Mouse (Mus musculus) forelimb bud, embryonic 11.5 days (tissue): ENCODE measurements around the gene Slc16a6.
A peak's percentile ranks its signal among the peaks of the same experiment; 100 is the strongest.

Source experiments
- DNase-seq: peaks from one replicate; pipeline ENCODE4 v3.0.0-alpha.2; 2012; ENCODE audit warnings: low read depth, low spot score

Gene Slc16a6

GRCm38 (mm10) chr11:109445438-109446035, 27.9 kb downstream of the Slc16a6 start:
- peak; percentile 53 for DNase-seq

DNA sequence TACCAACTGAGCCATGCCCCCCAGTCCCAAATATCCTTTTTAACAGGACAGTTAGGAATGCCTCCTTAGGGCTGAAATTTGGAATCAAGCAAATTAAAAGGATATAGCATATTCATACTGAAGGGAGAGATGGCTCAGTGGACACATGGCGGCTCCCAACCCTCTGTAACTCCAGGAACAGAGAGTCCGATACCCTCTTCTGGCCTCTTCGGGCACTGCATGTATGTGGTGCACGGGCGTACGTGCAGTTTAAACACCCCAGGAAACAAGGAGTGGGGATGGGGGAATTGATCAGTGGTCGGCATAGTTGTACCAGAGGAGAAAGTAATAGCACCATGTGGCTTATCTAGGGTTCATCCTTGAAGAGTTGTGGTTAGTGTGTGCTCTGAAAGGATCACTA, 28.8 kb downstream of the Slc16a6 start:
- DNase-seq: no peak

DNA sequence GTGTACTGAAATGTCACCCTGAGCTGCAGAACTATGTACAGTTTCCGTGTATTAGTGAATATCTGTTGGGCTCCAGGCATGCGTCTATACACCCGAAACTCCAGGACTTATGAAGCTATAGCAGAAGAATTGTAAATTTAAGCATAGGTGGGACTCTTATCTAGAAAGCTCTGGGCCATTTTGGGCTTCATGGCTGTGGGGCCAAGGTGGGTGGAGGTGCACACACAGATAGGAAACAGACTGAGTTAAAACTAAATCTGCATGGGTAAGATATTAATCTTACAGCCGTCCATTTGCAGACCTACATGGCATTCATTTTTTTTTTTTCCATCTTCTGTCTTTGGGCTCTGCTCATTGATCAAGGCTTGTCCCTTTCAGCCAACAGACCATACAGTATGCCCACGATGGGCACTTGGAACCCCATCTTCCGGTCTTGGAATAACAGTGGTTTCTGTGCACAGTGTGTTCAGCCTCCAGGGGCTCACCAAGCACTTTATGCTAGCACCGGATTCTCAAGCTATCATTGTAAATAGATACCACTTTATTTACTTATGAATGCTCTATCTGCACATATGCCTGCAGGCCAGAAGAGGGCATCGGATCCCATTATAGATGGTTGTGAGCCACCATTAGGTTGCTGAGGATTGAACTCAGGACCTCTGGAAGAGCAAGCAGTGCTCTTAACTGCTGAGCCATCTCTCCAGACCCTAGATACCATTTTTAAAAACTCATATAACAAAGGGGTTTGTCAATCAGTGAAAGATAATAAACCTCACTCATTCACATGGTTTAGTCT, 29.7 kb downstream of the Slc16a6 start:
- no peak for DNase-seq

- DNase-seq: peak; percentile 21
Measured at GRCm38 (mm10) chr11:109442166-109442730, 31.1 kb downstream of the Slc16a6 start.

- no peak for DNase-seq
Measured at GRCm38 (mm10) chr11:109441119-109441518, 32.3 kb downstream of the Slc16a6 start.

GRCm38 (mm10) chr11:109440641-109441040, 32.8 kb downstream of the Slc16a6 start:
- no peak for DNase-seq

DNA sequence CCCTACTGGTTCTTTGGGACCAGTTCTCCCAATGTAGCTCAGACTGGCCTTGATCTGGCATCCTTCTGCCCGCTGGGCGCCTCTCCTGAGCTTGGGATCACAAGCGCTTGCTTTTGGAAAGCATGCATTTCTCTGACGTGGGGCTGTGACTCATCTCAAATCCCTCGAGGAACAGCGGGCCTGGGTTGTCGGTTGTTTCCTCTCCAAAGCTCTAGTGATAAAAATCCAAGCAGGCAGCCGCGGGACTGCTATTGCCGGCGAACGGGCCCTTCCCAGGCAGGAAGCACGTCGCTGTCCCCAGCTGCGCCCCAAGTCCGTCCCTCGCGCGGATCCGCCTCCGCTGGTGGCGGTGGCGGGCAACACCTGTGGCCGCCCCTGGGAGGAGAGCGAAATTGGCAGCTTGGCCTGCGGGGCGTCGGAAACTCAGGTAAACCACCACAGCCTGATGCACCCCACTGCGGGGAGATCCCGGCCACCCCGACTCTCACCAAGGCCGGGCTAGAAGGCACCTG, 33.5 kb downstream of the Slc16a6 start:
- peak; percentile 47 for DNase-seq

DNA sequence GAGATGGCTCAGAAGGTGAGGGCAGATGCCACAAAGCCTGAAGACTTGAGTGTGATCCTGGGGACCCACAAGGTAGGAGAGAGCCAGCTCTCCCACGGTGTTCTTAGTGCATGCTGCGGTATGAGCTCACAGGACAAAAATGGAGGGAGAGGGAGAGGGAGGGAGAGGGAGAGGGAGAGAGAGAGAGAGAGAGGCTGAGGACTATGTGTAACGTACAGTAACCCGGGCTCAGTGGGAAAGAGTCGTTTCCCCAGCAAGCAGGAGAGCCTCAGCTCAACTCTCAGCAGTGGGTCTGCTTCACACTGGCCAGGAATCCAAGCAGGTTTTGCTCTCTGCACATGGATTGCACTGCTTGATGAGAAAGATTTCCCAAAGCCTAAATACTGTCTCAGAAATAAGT, 34.2 kb downstream of the Slc16a6 start:
- no peak for DNase-seq

DNA sequence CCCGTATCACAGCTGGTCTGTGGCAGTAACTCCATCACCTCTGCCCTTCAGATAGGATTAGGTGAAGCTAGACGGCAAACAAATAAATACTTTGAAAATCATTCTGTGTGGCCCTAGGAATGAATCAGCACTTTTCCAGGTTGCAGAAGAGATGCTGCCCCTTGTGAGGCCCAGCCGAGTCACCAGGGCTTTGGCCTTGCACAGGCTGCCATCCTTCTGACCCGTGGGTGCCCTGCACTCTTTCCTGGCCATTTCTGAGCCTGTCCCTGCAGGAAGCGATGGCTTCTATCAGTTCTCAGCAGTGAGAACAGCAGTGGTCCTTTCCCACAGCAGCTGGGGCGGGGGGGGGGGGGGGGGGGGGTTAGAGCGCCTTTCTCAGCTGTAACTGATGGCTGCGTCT, 36.5 kb downstream of the Slc16a6 start:
- no peak for DNase-seq

DNA sequence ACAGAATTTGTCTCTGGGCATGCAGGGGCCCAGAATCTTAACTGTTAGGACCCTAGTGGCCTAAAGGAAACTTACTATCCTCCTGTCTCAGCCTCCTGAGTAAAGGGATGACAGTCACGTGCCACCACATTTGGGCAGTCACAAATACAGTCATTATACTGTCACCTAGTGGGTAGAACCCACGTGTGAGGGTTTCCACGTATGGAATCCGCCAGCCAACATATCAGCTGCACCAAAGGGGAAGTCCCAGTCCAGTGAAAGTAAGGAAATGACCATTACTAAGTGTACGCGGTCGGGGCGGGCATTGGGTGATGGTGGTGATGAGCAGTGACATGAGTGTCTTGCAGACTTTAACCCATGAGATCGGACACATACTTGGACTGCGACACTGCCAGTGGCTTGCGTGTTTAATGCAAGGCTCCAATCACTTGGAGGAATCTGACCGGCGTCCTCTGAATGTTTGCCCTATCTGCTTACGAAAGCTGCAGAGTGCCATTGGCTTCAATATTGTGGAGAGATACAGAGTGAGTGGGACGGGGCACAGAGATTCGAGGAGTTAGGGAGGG, 39.1 kb downstream of the Slc16a6 start:
- no peak for DNase-seq

- DNase-seq: no peak
Measured at GRCm38 (mm10) chr11:109427353-109427752, 46.0 kb downstream of the Slc16a6 start.

DNA sequence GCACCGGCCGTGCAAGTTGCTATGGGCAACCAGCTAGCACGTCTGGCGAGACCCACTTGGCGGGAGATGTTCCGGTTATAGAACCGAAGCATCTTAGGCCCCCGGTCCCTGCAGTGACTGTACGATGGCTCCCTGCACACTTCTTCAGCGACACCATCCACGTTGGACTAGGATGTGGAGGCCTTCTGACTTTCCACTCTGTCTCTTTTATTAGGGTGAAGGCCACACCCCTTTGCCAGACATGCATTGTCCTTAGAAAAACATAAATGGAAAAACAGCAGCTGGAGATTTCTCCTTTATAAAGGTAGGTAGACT, 47.2 kb downstream of the Slc16a6 start:
- no peak for DNase-seq

DNA sequence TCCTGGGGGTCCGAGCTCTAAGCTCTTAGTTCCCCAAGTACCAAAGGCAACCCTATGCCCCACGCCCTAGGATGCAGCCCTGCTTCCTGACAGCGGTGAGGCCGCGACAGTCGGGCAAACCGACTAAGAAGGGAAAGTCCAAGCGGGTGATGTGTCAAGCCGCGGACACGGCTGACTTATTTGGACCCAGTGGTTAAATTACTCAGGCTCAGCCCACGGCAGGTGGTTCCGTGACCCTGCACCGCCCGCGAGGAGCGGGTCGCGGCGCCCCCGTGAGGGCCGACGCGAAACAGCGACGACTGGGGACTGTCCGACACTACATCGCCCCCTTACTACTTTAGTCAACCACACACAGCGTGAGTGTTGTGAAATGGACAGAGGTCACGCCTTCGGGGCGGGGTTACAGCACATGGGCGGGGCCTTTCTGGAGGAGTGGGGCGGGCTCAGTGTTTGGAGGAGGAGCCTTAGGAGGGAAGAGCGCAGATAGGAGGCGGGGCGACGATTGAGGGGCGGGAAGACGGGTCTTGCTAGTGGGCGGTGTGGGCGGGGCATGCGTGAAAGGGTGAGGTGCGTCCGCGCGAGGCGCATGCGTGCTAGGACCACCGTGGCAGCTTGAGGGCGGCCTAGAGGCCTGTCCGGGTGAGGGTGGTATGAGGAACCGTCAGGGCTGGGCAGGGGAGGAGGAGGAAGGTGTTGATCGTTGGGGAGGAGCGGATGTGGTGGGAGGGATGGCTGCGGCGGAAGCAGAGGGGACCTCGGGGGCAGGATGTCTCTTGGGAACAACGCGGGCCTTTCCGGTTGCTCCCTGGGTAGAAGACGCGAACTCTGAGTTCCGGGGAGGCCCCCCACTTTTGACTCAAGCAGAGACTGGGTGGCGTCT, 47.8 kb downstream of the Slc16a6 start, which contains the start of gene Amz2:
Gene Amz2 (plus strand): TSS at position 555 of the 880 bp plus-strand sequence.
- peak; percentile 99 for DNase-seq

GRCm38 (mm10) chr11:109423294-109423693, 50.1 kb downstream of the Slc16a6 start:
- no peak for DNase-seq

DNA sequence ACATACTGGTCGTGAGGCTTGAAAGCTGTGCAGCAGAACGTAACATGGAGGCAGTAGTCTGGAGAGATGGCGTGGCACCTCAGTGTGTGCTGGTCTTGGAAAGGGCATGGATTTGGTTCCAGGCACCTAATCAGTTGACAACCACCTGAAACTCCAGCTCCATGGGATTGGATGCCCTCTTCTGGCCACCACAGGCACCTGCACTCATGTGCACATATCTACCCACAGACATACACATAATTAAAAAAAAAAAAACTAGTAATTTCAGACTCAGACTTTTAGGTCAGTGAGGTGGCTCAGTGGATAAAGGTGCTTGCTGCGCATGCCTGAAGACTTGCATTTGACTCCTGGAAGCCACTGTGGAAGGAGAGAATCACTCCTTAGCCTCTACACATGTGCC, 51.1 kb downstream of the Slc16a6 start:
- no peak for DNase-seq

DNA sequence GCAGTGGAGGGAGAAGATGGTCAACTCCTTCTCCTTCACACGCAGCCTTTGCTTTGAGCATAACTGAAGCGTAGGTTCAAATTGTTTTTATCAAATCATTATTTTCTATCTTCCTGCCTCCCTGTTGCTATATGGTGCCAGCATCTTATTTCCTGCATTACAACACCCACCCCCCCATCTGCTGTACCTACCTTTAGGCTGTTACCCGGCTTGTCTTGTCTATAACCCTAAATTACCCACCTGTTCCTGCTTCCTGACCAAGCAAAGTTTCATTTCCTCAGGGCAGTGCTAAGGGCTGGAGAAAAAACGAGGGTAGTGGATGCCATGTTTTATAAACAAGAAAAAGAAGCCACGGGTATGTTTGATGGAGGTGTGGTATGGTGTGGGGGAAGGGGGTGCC, 52.2 kb downstream of the Slc16a6 start:
- no peak for DNase-seq

DNA sequence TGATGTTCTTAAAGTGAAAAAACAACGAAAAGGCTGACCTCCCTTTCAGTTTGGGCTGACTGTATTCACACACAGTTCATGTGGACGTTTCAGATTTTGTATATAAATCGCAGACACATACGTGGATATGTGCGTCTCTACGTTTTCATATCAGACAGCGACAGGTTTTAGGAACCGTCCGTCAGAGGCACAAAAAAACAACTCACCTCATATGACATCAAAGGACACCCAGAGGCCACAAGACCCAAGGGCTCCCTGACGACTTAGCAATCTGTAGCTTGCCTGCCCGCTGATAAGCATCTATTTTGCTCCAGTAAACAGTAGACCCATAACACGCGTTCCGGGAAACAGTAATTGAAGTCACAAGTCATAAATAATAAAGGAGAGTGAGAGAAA, 52.8 kb downstream of the Slc16a6 start:
- DNase-seq: no peak

GRCm38 (mm10) chr11:109419961-109420566, 53.3 kb downstream of the Slc16a6 start:
- no peak for DNase-seq

GRCm38 (mm10) chr11:109419461-109419860, 53.9 kb downstream of the Slc16a6 start:
- DNase-seq: no peak

DNA sequence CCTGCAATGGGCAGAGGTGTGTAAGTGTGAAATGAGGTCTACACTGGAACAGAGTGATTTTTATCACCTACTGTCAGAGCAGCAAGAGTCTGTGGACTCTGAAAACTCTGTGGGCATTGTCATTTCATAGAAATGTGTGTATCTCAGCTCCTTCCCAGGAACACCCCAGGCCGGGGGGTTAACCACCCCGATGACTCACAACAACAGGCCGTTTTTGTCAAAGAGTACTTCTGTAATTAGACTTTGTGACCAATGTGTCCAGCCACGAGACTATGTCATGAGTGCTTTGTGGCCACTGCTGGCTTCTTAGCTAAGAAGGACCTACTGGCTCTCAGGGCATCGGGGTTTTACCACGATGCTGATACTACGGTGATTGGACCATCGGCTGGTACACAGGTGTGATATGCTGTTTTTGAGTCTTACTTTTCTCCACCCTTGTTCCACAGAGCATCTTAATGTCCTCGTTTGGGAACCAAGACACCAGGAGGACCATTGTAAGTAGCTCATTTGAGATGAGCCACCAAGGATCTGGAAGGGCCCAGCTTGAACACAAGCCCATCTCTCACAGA, 55.8 kb downstream of the Slc16a6 start:
- DNase-seq: no peak
